Mouse (Mus musculus): ENCODE results near the gene Apobr. TPM values are rescaled to one million over a fixed set of nuclear protein-coding genes. Genes with fewer than 3 reads are reported as not detected.

Gene Apobr
- polyA plus RNA-seq, 1 experiment = 0.87 TPM

GRCm38 (mm10) chr7:126602650-126603049, 17.9 kb downstream of the Apobr start:
- TF ChIP-seq CTCF (IDR thresholded peaks at IDR 0.05; ENCODE audit: borderline replicate concordance, insufficient read depth, low read depth, low read length) = no peak
- TF ChIP-seq POLR2A (IDR thresholded peaks at IDR 0.05; ENCODE audit: borderline replicate concordance, insufficient read depth, low read length) = no peak
- Histone ChIP-seq H3K4me3 (replicated peaks; ENCODE audit: insufficient read depth, low read depth, low read length) (no peak overlapping the region), H3K27ac (ENCODE audit: insufficient read depth, low read length) (no peak overlapping the region), H3K4me1 (ENCODE audit: control insufficient read depth, insufficient read depth, low read length) (no peaks in the 10 kb centered on the region), H3K27me3 (ENCODE audit: control insufficient read depth, insufficient read depth, low read length) (no peaks in the 10 kb centered on the region)
- 90% methylated on average over 3 of the region's 3 CpGs for WGBS
- DNase-seq = no peak

- Histone ChIP-seq H3K4me3 (replicated peaks; ENCODE audit: insufficient read depth, low read depth, low read length) (no peak overlapping the region), H3K27ac (ENCODE audit: insufficient read depth, low read length) (no peak overlapping the region), H3K27me3 (ENCODE audit: control insufficient read depth, insufficient read depth, low read length) (no peaks in the 10 kb centered on the region), H3K4me1 (ENCODE audit: control insufficient read depth, insufficient read depth, low read length) (no peaks in the 10 kb centered on the region)
- 88% methylated on average over 5 of the region's 5 CpGs for WGBS
- no peak for TF ChIP-seq CTCF (IDR thresholded peaks at IDR 0.05; ENCODE audit: borderline replicate concordance, insufficient read depth, low read depth, low read length)
- TF ChIP-seq POLR2A (IDR thresholded peaks at IDR 0.05; ENCODE audit: borderline replicate concordance, insufficient read depth, low read length) = no peak
- no peak for DNase-seq
Observed at GRCm38 (mm10) chr7:126606611-126607010, 21.9 kb downstream of the Apobr start.

GRCm38 (mm10) chr7:126607064-126607463, 22.3 kb downstream of the Apobr start:
- Histone ChIP-seq H3K4me3 (replicated peaks; ENCODE audit: insufficient read depth, low read depth, low read length) (no peak overlapping the region), H3K27me3 (ENCODE audit: control insufficient read depth, insufficient read depth, low read length) (no peaks in the 10 kb centered on the region), H3K4me1 (ENCODE audit: control insufficient read depth, insufficient read depth, low read length) (no peaks in the 10 kb centered on the region), H3K27ac (ENCODE audit: insufficient read depth, low read length) (no peak overlapping the region)
- TF ChIP-seq CTCF (IDR thresholded peaks at IDR 0.05; ENCODE audit: borderline replicate concordance, insufficient read depth, low read depth, low read length) = no peak
- TF ChIP-seq POLR2A (IDR thresholded peaks at IDR 0.05; ENCODE audit: borderline replicate concordance, insufficient read depth, low read length) = no peak
- DNase-seq = no peak
- WGBS = 62% methylated on average over 3 of the region's 3 CpGs

GRCm38 (mm10) chr7:126607796-126608195, 23.1 kb downstream of the Apobr start:
- WGBS = 84% methylated on average over 5 of the region's 5 CpGs
- no peak for DNase-seq

GRCm38 (mm10) chr7:126612736-126613135, 28.0 kb downstream of the Apobr start:
- WGBS = 75% methylated on average over 3 of the region's 3 CpGs
- TF ChIP-seq POLR2A (IDR thresholded peaks at IDR 0.05; ENCODE audit: borderline replicate concordance, insufficient read depth, low read length) = no peak
- no peak for TF ChIP-seq CTCF (IDR thresholded peaks at IDR 0.05; ENCODE audit: borderline replicate concordance, insufficient read depth, low read depth, low read length)
- Histone ChIP-seq H3K27me3 (ENCODE audit: control insufficient read depth, insufficient read depth, low read length) (no peaks in the 10 kb centered on the region), H3K27ac (ENCODE audit: insufficient read depth, low read length) (no peak overlapping the region), H3K4me3 (replicated peaks; ENCODE audit: insufficient read depth, low read depth, low read length) (no peak overlapping the region), H3K4me1 (ENCODE audit: control insufficient read depth, insufficient read depth, low read length) (no peaks in the 10 kb centered on the region)
- no peak for DNase-seq

More at GRCm38 (mm10) chr7:126607796-126608195, 23.1 kb downstream of the Apobr start:
- TF ChIP-seq CTCF (IDR thresholded peaks at IDR 0.05; ENCODE audit: borderline replicate concordance, insufficient read depth, low read depth, low read length) = no peak
- no peak for TF ChIP-seq POLR2A (IDR thresholded peaks at IDR 0.05; ENCODE audit: borderline replicate concordance, insufficient read depth, low read length)
- Histone ChIP-seq H3K27me3 (ENCODE audit: control insufficient read depth, insufficient read depth, low read length) (no peaks in the 10 kb centered on the region), H3K27ac (ENCODE audit: insufficient read depth, low read length) (no peak overlapping the region), H3K4me3 (replicated peaks; ENCODE audit: insufficient read depth, low read depth, low read length) (no peak overlapping the region), H3K4me1 (ENCODE audit: control insufficient read depth, insufficient read depth, low read length) (no peaks in the 10 kb centered on the region)

GRCm38 (mm10) chr7:126616707-126617106, 32.0 kb downstream of the Apobr start:
- WGBS = 60% methylated on average over 3 of the region's 3 CpGs
- Histone ChIP-seq H3K27ac (ENCODE audit: insufficient read depth, low read length) (no peak overlapping the region), H3K4me3 (replicated peaks; ENCODE audit: insufficient read depth, low read depth, low read length) (no peak overlapping the region), H3K4me1 (ENCODE audit: control insufficient read depth, insufficient read depth, low read length) (no peaks in the 10 kb centered on the region), H3K27me3 (ENCODE audit: control insufficient read depth, insufficient read depth, low read length) (no peaks in the 10 kb centered on the region)
- TF ChIP-seq POLR2A (IDR thresholded peaks at IDR 0.05; ENCODE audit: borderline replicate concordance, insufficient read depth, low read length) (no peak), CTCF (IDR thresholded peaks at IDR 0.05; ENCODE audit: borderline replicate concordance, insufficient read depth, low read depth, low read length) (no peak)
- no peak for DNase-seq

- TF ChIP-seq CTCF (IDR thresholded peaks at IDR 0.05; ENCODE audit: borderline replicate concordance, insufficient read depth, low read depth, low read length) (no peak), POLR2A (IDR thresholded peaks at IDR 0.05; ENCODE audit: borderline replicate concordance, insufficient read depth, low read length) (no peak)
- no peaks in the 10 kb centered on the region for H3K4me1 ChIP-seq (ENCODE audit: control insufficient read depth, insufficient read depth, low read length)
- 75% methylated on average over 10 of the region's 10 CpGs for WGBS
- no peak overlapping the region for H3K27ac ChIP-seq (ENCODE audit: insufficient read depth, low read length)
- no peak overlapping the region for H3K4me3 ChIP-seq (replicated peaks; ENCODE audit: insufficient read depth, low read depth, low read length)
- H3K27me3 ChIP-seq (ENCODE audit: control insufficient read depth, insufficient read depth, low read length) = no peaks in the 10 kb centered on the region
- DNase-seq = no peak
Observed at GRCm38 (mm10) chr7:126619559-126620275, 35.0 kb downstream of the Apobr start.
